Mouse (Mus musculus) kidney, adult 8-10 months (tissue): Measurements from ENCODE around the gene Dhx40.

Source experiments
- DNase-seq, 2 experiments: peaks; one replicate each; pipeline ENCODE4 v3.0.0; 2022

The Dhx40 gene

DNA sequence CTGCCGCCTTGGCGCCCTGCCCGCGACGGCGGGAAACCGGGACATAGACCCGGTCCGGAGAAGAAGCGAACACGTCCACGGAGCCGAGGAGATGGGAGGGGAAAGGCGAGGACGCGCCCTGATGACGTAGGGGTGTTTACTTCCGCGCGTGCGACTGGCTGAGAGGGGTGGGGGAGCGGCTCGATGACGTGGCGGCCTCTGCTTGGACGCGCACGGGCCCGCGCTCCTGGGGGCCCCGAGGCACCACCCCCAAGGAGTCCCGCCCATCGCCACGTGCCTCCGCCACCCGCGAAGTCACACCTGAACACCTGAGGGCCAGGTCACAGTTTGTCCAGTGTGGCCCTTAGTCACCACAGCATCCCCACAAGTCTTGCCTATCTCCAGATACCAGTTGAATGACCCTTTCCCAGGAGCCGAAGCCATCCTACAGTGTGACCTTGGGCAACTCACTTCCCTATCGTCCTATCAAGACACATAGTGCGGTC is at the start of gene Dhx40:
Gene Dhx40, minus strand, starts transcription at position 242 of the 485 bp plus-strand sequence.
- DNase-seq, result peak; percentile 91

- DNase-seq, result no peak
Observed at GRCm38 (mm10) chr11:86855639-86856425, 48.3 kb upstream of the Dhx40 start.

GRCm38 (mm10) chr11:86853081-86853480 is 45.5 kb upstream of the Dhx40 start:
- no peak for DNase-seq

- DNase-seq, result no peak
Observed at GRCm38 (mm10) chr11:86852534-86853054, 45.0 kb upstream of the Dhx40 start.

- DNase-seq, result no peak
Observed at GRCm38 (mm10) chr11:86851714-86852533, 44.4 kb upstream of the Dhx40 start.

- DNase-seq, result no peak
Observed at GRCm38 (mm10) chr11:86851234-86851671, 43.7 kb upstream of the Dhx40 start.

- DNase-seq, result peak; percentile 33 to 54
Observed at GRCm38 (mm10) chr11:86843831-86844230, 36.3 kb upstream of the Dhx40 start.

- no peak for DNase-seq
Observed at GRCm38 (mm10) chr11:86841261-86841660, 33.7 kb upstream of the Dhx40 start.

DNA sequence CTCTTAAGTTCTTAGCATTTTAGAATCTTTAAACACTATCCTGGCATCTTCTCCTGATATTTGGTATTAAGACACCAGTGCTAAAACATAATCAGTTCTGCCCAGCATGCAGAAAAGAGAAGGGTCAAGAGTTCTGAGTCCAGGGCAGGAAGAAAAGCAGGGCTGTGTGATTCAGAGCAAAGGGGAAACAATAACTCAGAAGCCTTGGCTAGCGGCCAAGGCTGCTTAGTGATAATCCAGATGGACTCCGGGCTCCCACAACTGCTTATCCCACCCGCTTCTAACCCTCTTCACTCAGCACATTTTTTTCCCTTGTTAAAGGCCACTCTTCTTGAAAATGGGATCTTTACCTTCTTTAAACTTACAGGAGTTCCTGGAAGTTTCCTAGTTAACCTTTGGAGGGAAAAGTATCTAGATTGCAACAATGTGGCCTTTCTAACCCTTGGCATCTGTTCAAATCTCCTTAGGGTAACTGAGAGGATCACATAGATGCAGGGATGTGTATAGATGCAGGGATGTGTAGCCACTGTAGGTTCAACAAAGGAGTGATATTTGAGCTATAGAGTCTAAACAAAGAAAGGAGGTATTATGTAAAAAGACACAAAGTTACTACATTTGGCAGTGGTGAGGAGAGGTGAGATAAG is 33.1 kb upstream of the Dhx40 start:
- peak; percentile 75 to 80 for DNase-seq

- DNase-seq, result peak in 1 of 2 experiments; percentile 46
Observed at GRCm38 (mm10) chr11:86839716-86840447, 32.3 kb upstream of the Dhx40 start.

DNA sequence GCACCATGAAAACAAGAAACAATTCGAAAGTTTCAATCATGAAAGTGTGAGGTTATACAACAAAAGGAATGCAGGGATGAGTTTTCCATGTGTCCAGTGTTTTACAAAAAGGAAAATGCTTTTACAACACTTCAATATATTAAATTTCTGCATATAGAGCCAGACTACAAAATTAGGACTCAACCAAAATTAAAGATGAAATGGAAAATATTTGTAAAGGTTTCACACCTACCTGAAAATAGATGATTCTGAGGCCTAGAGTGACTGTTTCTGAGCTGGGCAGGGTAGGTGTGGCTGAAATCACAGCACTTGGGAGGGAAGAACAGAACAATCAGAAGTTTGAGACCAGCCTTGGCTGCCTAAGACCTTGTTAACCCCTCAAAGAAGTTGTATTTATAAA is 31.2 kb upstream of the Dhx40 start:
- DNase-seq, result no peak

DNA sequence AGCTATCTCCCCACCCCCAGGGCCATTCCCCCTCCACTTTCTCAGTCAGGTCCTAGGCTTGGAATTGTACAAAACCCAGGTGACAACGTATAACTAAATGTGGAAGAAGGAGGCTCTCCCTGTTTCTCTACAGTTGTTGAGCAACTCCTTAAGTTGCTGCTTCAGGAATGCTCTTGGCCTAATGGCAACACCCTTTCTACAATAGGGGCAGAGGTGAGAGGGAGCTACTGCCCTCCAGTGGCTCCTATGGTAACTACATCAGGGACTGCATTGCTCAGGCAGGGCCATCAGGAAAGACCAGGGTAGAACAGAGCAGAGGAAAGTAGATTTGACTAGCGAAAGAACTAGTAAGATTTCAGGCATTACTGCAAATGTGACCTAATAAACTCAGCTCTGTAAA is 28.8 kb upstream of the Dhx40 start:
- DNase-seq, result peak; percentile 82 to 92

- no peak for DNase-seq
Observed at GRCm38 (mm10) chr11:86834628-86835338, 27.2 kb upstream of the Dhx40 start.

GRCm38 (mm10) chr11:86834050-86834449 is 26.5 kb upstream of the Dhx40 start:
- peak; percentile 27 to 39 for DNase-seq

- DNase-seq, result peak in 1 of 2 experiments; percentile 29
Observed at GRCm38 (mm10) chr11:86833153-86833552, 25.6 kb upstream of the Dhx40 start.

DNA sequence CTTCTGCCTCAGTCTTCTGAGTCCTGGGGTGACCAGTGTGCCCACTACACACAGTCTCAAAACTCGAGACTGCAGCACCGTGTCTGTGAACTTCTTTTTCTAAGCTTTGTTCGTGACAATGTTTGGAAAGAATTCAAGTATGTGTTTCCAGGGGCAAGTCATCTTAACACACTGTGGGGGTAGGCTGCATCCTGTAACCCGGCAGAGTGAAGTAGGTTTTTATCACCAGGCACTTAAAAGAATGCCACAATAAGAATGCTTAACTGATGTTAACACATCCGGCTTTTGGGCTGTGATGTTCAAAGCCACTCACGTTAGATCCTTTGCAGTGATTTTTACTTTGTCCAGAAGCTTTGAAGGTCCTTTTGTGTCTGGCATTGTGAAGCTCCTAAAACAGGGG is 20.9 kb upstream of the Dhx40 start:
- DNase-seq, result no peak

- DNase-seq, result no peak
Observed at GRCm38 (mm10) chr11:86827476-86828245, 20.1 kb upstream of the Dhx40 start.

DNA sequence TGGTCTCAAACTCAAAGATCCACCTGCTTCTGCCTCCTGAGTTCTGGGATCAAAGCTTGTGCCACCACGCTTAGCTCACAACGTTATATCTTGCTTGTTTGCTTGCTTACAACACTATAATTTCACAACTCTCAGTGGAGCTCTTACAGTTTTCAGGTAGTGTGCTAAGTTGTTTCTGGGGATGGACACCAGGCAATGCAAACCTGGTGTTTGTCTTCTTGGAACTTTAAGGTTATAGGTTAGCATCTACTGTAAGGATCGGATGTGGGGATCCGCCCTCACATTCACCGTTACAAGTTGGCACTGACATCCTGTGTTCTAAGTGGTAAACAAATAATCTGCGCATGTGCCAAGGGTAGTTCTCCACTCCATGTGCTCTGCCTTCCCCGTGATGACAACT is 16.9 kb upstream of the Dhx40 start:
- DNase-seq, result no peak

DNA sequence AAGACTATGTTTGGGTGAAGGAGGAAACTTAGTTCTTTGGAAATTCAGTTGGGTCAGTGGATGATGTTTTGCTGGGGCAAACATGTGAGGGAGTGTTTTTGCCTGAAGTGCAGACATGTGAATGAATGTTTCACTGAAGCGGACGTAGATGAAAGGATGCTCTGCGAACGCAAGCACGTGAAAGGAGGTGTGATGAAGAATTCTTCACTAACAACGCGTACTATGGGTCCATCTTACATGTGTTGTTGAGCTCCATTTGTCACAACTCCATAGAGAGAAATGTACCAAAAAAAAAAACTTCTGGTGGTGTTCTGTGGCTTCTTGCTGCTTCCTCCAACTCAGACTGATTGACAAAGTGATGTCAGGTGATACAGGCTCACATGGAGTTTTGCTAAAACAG is 15.0 kb upstream of the Dhx40 start:
- no peak for DNase-seq

- no peak for DNase-seq
Observed at GRCm38 (mm10) chr11:86819536-86819935, 12.0 kb upstream of the Dhx40 start.

- no peak for DNase-seq
Observed at GRCm38 (mm10) chr11:86818928-86819327, 11.4 kb upstream of the Dhx40 start.
